In genomic region chr3:52196047-52196935, GRCm38 (mm10) we compare ENCODE assay signal across 8 mouse cellular contexts.
DNase-seq lines count a peak whose midpoint lies in the region; ATAC-seq lines count a peak whose summit lies in the region.

No protein-coding gene starts in this region.

- no peaks in the 10 kb centered on the region for H3K36me3 ChIP-seq in intestine, embryonic 14.5 days (ENCODE audit: control insufficient read depth, insufficient read depth, low read length)
- no peaks in the 10 kb centered on the region for H3K36me3 ChIP-seq in limb, embryonic 10.5 days
- no peaks in the 10 kb centered on the region for H3K36me3 ChIP-seq in midbrain, embryonic 10.5 days

- intact Hi-C loops in gastrocnemius, postnatal 36 days (cut with DNase I) = loop anchor here (2.0 to 5.0 kb wide), 3 partner anchors 94 to 495 kb away; no protein-coding TSS in a partner anchor

- H3K4me2 ChIP-seq in intestine, embryonic 14.5 days (ENCODE audit: low read length) = peak overlapping the region; percentile 82

- H3K9ac ChIP-seq in intestine, embryonic 14.5 days (ENCODE audit: low read length) = peak overlapping the region; percentile 73

- WGBS in intestine, embryonic 14.5 days = 7% methylated on average over 35 of the region's 39 CpGs
- 5% methylated on average over 39 of the region's 39 CpGs for WGBS in limb, embryonic 10.5 days
- WGBS in midbrain, embryonic 10.5 days = 4% methylated on average over 35 of the region's 39 CpGs

- peaks cover 13% of the 10 kb centered on the region for H3K4me1 ChIP-seq in intestine, embryonic 14.5 days (replicated peaks; ENCODE audit: control insufficient read depth, insufficient read depth, low read length)
- peaks cover 36% of the 10 kb centered on the region for H3K4me1 ChIP-seq in limb, embryonic 10.5 days
- H3K4me1 ChIP-seq in midbrain, embryonic 10.5 days = peaks cover 26% of the 10 kb centered on the region

- H3K4me3 ChIP-seq in intestine, embryonic 14.5 days (ENCODE audit: low read depth, low read length) = peak overlapping the region; percentile 42
- H3K4me3 ChIP-seq in limb, embryonic 10.5 days = peak overlapping the region; percentile 54
- H3K4me3 ChIP-seq in midbrain, embryonic 10.5 days = peak overlapping the region; percentile 60

- DNase-seq in adrenal gland, adult 18-20 months (ENCODE audit: low spot score in 2 of 2) = peak; percentile 86 to 88
- DNase-seq in cerebellum, postnatal 4 days (ENCODE audit: low spot score in 2 of 2) = peak; percentile 76 to 85
- peak; percentile 57 to 63 for DNase-seq in gastrocnemius, postnatal 36 days
- DNase-seq in intestine, embryonic 14.5 days (ENCODE audit: low spot score) = peak; percentile 94
- DNase-seq in limb, embryonic 10.5 days (ENCODE audit: low spot score) = peak; percentile 92
- DNase-seq in midbrain, embryonic 10.5 days (ENCODE audit: low spot score) = peak; percentile 91
- peak; percentile 72 for DNase-seq in right cerebral cortex, postnatal 25 days
- DNase-seq in urinary bladder, postnatal 4 days (ENCODE audit: low spot score in 2 of 2) = peak; percentile 68 to 81

- H3K9me3 ChIP-seq in intestine, embryonic 14.5 days (ENCODE audit: control insufficient read depth, low read length) = no peaks in the 10 kb centered on the region
- H3K9me3 ChIP-seq in limb, embryonic 10.5 days (replicated peaks) = no peaks in the 10 kb centered on the region
- no peaks in the 10 kb centered on the region for H3K9me3 ChIP-seq in midbrain, embryonic 10.5 days (replicated peaks)

- no peaks in the 10 kb centered on the region for H3K27me3 ChIP-seq in intestine, embryonic 14.5 days (replicated peaks; ENCODE audit: control insufficient read depth, insufficient read depth, low read length)
- no peaks in the 10 kb centered on the region for H3K27me3 ChIP-seq in limb, embryonic 10.5 days (ENCODE audit: low read depth, poor library complexity, severe bottlenecking)
- H3K27me3 ChIP-seq in midbrain, embryonic 10.5 days (ENCODE audit: low read depth, poor library complexity, severe bottlenecking) = peaks cover 14% of the 10 kb centered on the region

- H3K27ac ChIP-seq in intestine, embryonic 14.5 days (ENCODE audit: low read depth) = peak overlapping the region; percentile 47; the same call in 1 of the 2 replicates
- H3K27ac ChIP-seq in limb, embryonic 10.5 days = peak overlapping the region; percentile 93
- peak overlapping the region; percentile 97 for H3K27ac ChIP-seq in midbrain, embryonic 10.5 days (replicated peaks)

- ATAC-seq in intestine, embryonic 14.5 days (replicated peaks; ENCODE audit: low FRiP score, low TSS enrichment, low read depth) = peak; percentile 79

Comparison
In these comparisons a context has a peak if more than half of its experiments do, and no peak if none do; other contexts are left out.
1. Peak in every context shown above with its lines: DNase-seq, ATAC-seq, H3K4me3 ChIP-seq and H3K27ac ChIP-seq.
2. H3K27ac ChIP-seq: peak in every context shown above with its lines; median percentile 97 in midbrain, embryonic 10.5 days; 93 in limb, embryonic 10.5 days; 47 in intestine, embryonic 14.5 days.